Mouse (Mus musculus): ENCODE data around the gene Zfp512b.

DNA sequence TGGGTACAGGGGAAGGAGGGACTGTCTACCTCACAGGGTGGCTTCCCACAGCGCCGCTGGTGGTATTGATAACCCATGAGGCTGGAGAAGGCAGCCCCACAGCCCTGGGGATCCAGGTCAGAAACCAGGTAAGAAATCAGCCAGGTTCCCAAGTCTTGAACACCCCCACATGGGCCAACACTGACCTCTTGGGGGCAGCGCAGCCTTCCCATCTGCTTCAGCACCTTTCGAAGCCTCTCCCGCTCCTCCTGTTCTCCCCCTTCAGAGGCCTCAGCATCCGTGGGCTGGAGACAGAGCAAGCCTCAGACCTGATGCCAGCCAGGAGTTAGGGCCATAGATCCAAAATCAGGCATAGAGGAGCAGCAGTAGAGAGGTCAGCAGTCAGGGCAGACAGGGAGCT is 4.8 kb downstream of the Zfp512b start:
- no peak for TF ChIP-seq CTCF (IDR thresholded peaks at IDR 0.05; ENCODE audit: control insufficient read depth, insufficient read depth, insufficient read length)
- no peak for TF ChIP-seq USF1 (IDR thresholded peaks at IDR 0.05; ENCODE audit: low read depth)
- TF ChIP-seq MYOG (IDR thresholded peaks at IDR 0.05; ENCODE audit: control insufficient read depth, extremely low read depth, insufficient read length) = no peak
- TF ChIP-seq CEBPB (IDR thresholded peaks at IDR 0.05; ENCODE audit: low read depth) = no peak
- TF ChIP-seq MAX (IDR thresholded peaks at IDR 0.05) = no peak
- TF ChIP-seq MYOD1 (IDR thresholded peaks at IDR 0.05; ENCODE audit: control insufficient read depth, insufficient read length, low read depth) = no peak
